In the genomic region with DNA sequence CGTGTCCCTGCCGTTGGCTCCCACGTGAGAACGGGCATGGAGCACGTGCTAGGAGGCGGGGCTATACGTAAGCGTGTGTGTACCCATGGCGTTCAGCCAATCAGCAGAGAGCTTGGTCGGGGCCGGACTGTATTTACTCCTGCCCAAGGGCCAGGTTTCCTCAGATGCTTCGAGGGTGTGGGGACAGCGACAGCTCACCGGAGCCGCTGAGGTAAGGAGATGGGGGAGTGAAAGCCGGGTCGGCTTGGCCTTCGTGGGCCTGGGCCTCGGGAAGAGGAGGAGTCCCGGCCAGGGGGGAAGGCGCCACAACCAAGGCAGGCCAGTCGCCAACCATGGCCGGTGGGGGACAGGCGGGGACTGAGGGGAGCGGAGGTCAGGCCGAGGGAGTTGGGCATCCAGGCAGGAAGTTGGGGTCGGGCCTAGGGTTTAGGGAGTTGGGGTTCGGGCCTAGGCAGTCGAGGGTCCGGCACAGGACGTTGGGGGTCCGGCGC, we compare ENCODE assay signal across 12 mouse cellular contexts. TPM values are rescaled to one million over a fixed set of nuclear protein-coding genes. Genes with fewer than 3 reads are reported as not detected.
DNase-seq lines count a peak whose midpoint lies in the region; ATAC-seq and TF ChIP-seq lines count a peak whose summit lies in the region.
"Had no signal": no experiment of that assay in that cellular context is flagged by ENCODE, and none has a peak within 500 bp of the region (broad histone marks: within the 10 kb centered on the region; RNA-seq: fewer than 3 reads in every experiment).

A gene (plus strand): TSS at position 68 of the 491 bp plus-strand sequence.

- 85% methylated on average over 33 of the region's 33 CpGs for WGBS in hindbrain, embryonic 14.5 days
- WGBS in hindbrain, embryonic 12.5 days: 86% methylated on average over 33 of the region's 33 CpGs
- 91% methylated on average over 33 of the region's 33 CpGs for WGBS in midbrain, embryonic 13.5 days
- WGBS in midbrain, embryonic 10.5 days: 83% methylated on average over 33 of the region's 33 CpGs
- 83% methylated on average over 33 of the region's 33 CpGs for WGBS in intestine, embryonic 16.5 days
- WGBS in stomach, postnatal 0 days: 84% methylated on average over 33 of the region's 33 CpGs

- no peak for TF ChIP-seq EP300 in stomach, postnatal 0 days (optimal IDR thresholded peaks at IDR 0.05)

- peak; percentile 51; the same call in 1 of the 2 replicates for ATAC-seq in hindbrain, embryonic 14.5 days (ENCODE audit: low FRiP score)
- ATAC-seq in hindbrain, embryonic 12.5 days (ENCODE audit: low FRiP score): no peak
- ATAC-seq in midbrain, embryonic 13.5 days: peak; percentile 27; the same call in 1 of the 2 replicates
- peak; percentile 41 for ATAC-seq in intestine, embryonic 16.5 days
- peak; percentile 40; the same call in 1 of the 2 replicates for ATAC-seq in stomach, postnatal 0 days (ENCODE audit: low FRiP score, low TSS enrichment)

- H3K9me3 ChIP-seq in hindbrain, embryonic 14.5 days (ENCODE audit: control insufficient read depth, low read length): no peaks in the 10 kb centered on the region
- H3K9me3 ChIP-seq in hindbrain, embryonic 12.5 days (replicated peaks): peaks cover 2% of the 10 kb centered on the region; the same call in 1 of the 2 replicates
- H3K9me3 ChIP-seq in midbrain, embryonic 13.5 days: no peaks in the 10 kb centered on the region
- peaks cover 3% of the 10 kb centered on the region; the same call in 1 of the 2 replicates for H3K9me3 ChIP-seq in midbrain, embryonic 10.5 days (replicated peaks)
- H3K9me3 ChIP-seq in intestine, embryonic 16.5 days (ENCODE audit: control insufficient read depth, low read length): no peaks in the 10 kb centered on the region
- H3K9me3 ChIP-seq in stomach, postnatal 0 days (ENCODE audit: control insufficient read depth, low read length): no peaks in the 10 kb centered on the region
- H3K9me3 ChIP-seq: liver, embryonic 15.5 days had no signal

- TF ChIP-seq CTCF in stomach, postnatal 0 days (IDR thresholded peaks at IDR 0.05; ENCODE audit: low read depth): no peak

- H3K4me1 ChIP-seq in hindbrain, embryonic 14.5 days (replicated peaks; ENCODE audit: control insufficient read depth, insufficient read depth, low read length): no peaks in the 10 kb centered on the region
- H3K4me1 ChIP-seq in hindbrain, embryonic 12.5 days: no peaks in the 10 kb centered on the region
- no peaks in the 10 kb centered on the region for H3K4me1 ChIP-seq in midbrain, embryonic 13.5 days (replicated peaks)
- H3K4me1 ChIP-seq in midbrain, embryonic 10.5 days: no peaks in the 10 kb centered on the region
- H3K4me1 ChIP-seq in intestine, embryonic 16.5 days (ENCODE audit: control insufficient read depth, insufficient read depth, low read length): no peaks in the 10 kb centered on the region
- no peaks in the 10 kb centered on the region for H3K4me1 ChIP-seq in stomach, postnatal 0 days (replicated peaks; ENCODE audit: control insufficient read depth, insufficient read depth)
- H3K4me1 ChIP-seq: liver, embryonic 15.5 days had no signal

- H3K4me3 ChIP-seq in hindbrain, embryonic 14.5 days (replicated peaks; ENCODE audit: low read length): no peak within 1 kb of the TSS
- H3K4me3 ChIP-seq in hindbrain, embryonic 12.5 days: no peak within 1 kb of the TSS
- H3K4me3 ChIP-seq in midbrain, embryonic 13.5 days (replicated peaks): no peak within 1 kb of the TSS
- H3K4me3 ChIP-seq in midbrain, embryonic 10.5 days: no peak within 1 kb of the TSS
- H3K4me3 ChIP-seq in intestine, embryonic 16.5 days (ENCODE audit: low read length): no peak within 1 kb of the TSS
- H3K4me3 ChIP-seq in stomach, postnatal 0 days (ENCODE audit: low read depth, low read length): no peak within 1 kb of the TSS
- H3K4me3 ChIP-seq: liver, embryonic 15.5 days had no signal

- H3K9ac ChIP-seq in hindbrain, embryonic 14.5 days: no peak within 1 kb of the TSS
- no peak within 1 kb of the TSS for H3K9ac ChIP-seq in hindbrain, embryonic 12.5 days
- H3K9ac ChIP-seq in midbrain, embryonic 13.5 days (replicated peaks): no peak within 1 kb of the TSS
- no peak within 1 kb of the TSS for H3K9ac ChIP-seq in intestine, embryonic 16.5 days (ENCODE audit: low read depth, low read length)
- H3K9ac ChIP-seq in stomach, postnatal 0 days (ENCODE audit: low read length): no peak within 1 kb of the TSS
- H3K9ac ChIP-seq: liver, embryonic 15.5 days had no signal

- no peak within 1 kb of the TSS for H3K4me2 ChIP-seq in hindbrain, embryonic 14.5 days (replicated peaks)
- no peak within 1 kb of the TSS for H3K4me2 ChIP-seq in hindbrain, embryonic 12.5 days (replicated peaks)
- no peak within 1 kb of the TSS for H3K4me2 ChIP-seq in midbrain, embryonic 13.5 days (replicated peaks)
- no peak within 1 kb of the TSS for H3K4me2 ChIP-seq in intestine, embryonic 16.5 days (ENCODE audit: low read depth, low read length)
- no peak within 1 kb of the TSS for H3K4me2 ChIP-seq in stomach, postnatal 0 days (replicated peaks; ENCODE audit: low read depth)
- H3K4me2 ChIP-seq: liver, embryonic 15.5 days had no signal

- DNase-seq in hindbrain, embryonic 14.5 days (ENCODE audit: low spot score): no peak
- no peak for DNase-seq in midbrain, embryonic 10.5 days (ENCODE audit: low spot score)
- DNase-seq in stomach, postnatal 0 days (ENCODE audit: low spot score): no peak
- DNase-seq in spleen, postnatal 4 days (ENCODE audit: low spot score in 2 of 2): no peak
- DNase-seq in cerebellum, postnatal 4 days (ENCODE audit: low spot score in 2 of 2): no peak
- DNase-seq: adrenal gland, postnatal 14 days; cerebellum, adult 8-10 months; right cerebral cortex, postnatal 4 days had no signal

- no peaks in the 10 kb centered on the region for H3K27me3 ChIP-seq in hindbrain, embryonic 14.5 days (ENCODE audit: control insufficient read depth, insufficient read depth, low read length)
- H3K27me3 ChIP-seq in hindbrain, embryonic 12.5 days: no peaks in the 10 kb centered on the region
- H3K27me3 ChIP-seq in midbrain, embryonic 13.5 days: no peaks in the 10 kb centered on the region
- no peaks in the 10 kb centered on the region for H3K27me3 ChIP-seq in midbrain, embryonic 10.5 days (ENCODE audit: low read depth, poor library complexity, severe bottlenecking)
- no peaks in the 10 kb centered on the region for H3K27me3 ChIP-seq in intestine, embryonic 16.5 days (replicated peaks; ENCODE audit: control insufficient read depth, insufficient read depth, low read length)
- H3K27me3 ChIP-seq in stomach, postnatal 0 days (ENCODE audit: control insufficient read depth, insufficient read depth, low read length): no peaks in the 10 kb centered on the region
- H3K27me3 ChIP-seq: liver, embryonic 15.5 days had no signal

- no peaks in the 10 kb centered on the region for H3K36me3 ChIP-seq in hindbrain, embryonic 14.5 days (replicated peaks; ENCODE audit: control insufficient read depth, insufficient read depth)
- no peaks in the 10 kb centered on the region for H3K36me3 ChIP-seq in hindbrain, embryonic 12.5 days
- no peaks in the 10 kb centered on the region for H3K36me3 ChIP-seq in midbrain, embryonic 13.5 days
- no peaks in the 10 kb centered on the region for H3K36me3 ChIP-seq in midbrain, embryonic 10.5 days
- no peaks in the 10 kb centered on the region for H3K36me3 ChIP-seq in intestine, embryonic 16.5 days (ENCODE audit: control insufficient read depth, insufficient read depth, low read length)
- H3K36me3 ChIP-seq in stomach, postnatal 0 days (ENCODE audit: control insufficient read depth, insufficient read depth, low read length): no peaks in the 10 kb centered on the region
- H3K36me3 ChIP-seq: liver, embryonic 15.5 days had no signal

- H3K27ac ChIP-seq in hindbrain, embryonic 14.5 days: no peak within 1 kb of the TSS
- H3K27ac ChIP-seq in hindbrain, embryonic 12.5 days: no peak within 1 kb of the TSS
- H3K27ac ChIP-seq in midbrain, embryonic 13.5 days: no peak within 1 kb of the TSS
- no peak within 1 kb of the TSS for H3K27ac ChIP-seq in midbrain, embryonic 10.5 days (replicated peaks)
- no peak within 1 kb of the TSS for H3K27ac ChIP-seq in intestine, embryonic 16.5 days (ENCODE audit: low read length)
- H3K27ac ChIP-seq in stomach, postnatal 0 days (replicated peaks): no peak within 1 kb of the TSS
- H3K27ac ChIP-seq: liver, embryonic 15.5 days had no signal

RNA-seq across cellular contexts. Expression of the gene that starts here (rescaled TPM):
- 0.20 and 0.26 TPM in 2 replicates for polyA plus RNA-seq in hindbrain, embryonic 14.5 days (2014; fragmentation: Nextera tagmentation; extraction: Ambion mirVana)
- 0.46 TPM in 1 of 2 replicates, not detected in the other for polyA plus RNA-seq in hindbrain, embryonic 12.5 days (2016; fragmentation: Nextera tagmentation; extraction: Ambion mirVana)
- 0.31 TPM in 1 of 2 replicates, not detected in the other for polyA plus RNA-seq in midbrain, embryonic 13.5 days (2015; fragmentation: Nextera tagmentation; extraction: Ambion mirVana)
- 0.17 and 0.19 TPM in 2 replicates for polyA plus RNA-seq in midbrain, embryonic 10.5 days (2016; fragmentation: Nextera tagmentation; extraction: Ambion mirVana)
- 1.0 and 1.6 TPM in 2 replicates for polyA plus RNA-seq in intestine, embryonic 16.5 days (2015; fragmentation: Nextera tagmentation; extraction: Ambion mirVana)
- polyA plus RNA-seq in stomach, postnatal 0 days (2015; fragmentation: Nextera tagmentation; extraction: Ambion mirVana): 0.15 TPM in 2 replicates

Comparison
In these comparisons a context has a peak if more than half of its experiments do, and no peak if none do; other contexts are left out.
1. Peak in ATAC-seq in hindbrain, embryonic 14.5 days; RNA of the gene not detected or under 1 TPM.
2. Peak in ATAC-seq in midbrain, embryonic 13.5 days; RNA of the gene not detected or under 1 TPM.
3. Peak in ATAC-seq in stomach, postnatal 0 days; RNA of the gene not detected or under 1 TPM.